In genomic region chr3:95687168-95687523, GRCm38 (mm10) we compare ENCODE assay signal across 8 mouse cellular contexts. TPM values are rescaled to one million over a fixed set of nuclear protein-coding genes. Genes with fewer than 3 reads are reported as not detected.
DNase-seq lines count a peak whose midpoint lies in the region; ATAC-seq and TF ChIP-seq lines count a peak whose summit lies in the region.

No protein-coding gene starts in this region.

- H3K4me1 ChIP-seq in liver, adult 2 months (ENCODE audit: control insufficient read depth, insufficient read depth, low read length) = no peaks in the 10 kb centered on the region
- H3K4me1 ChIP-seq in forebrain, embryonic 12.5 days = peaks cover 18% of the 10 kb centered on the region
- H3K4me1 ChIP-seq in limb, embryonic 11.5 days (ENCODE audit: control insufficient read depth, insufficient read depth, low read length) = peaks cover 18% of the 10 kb centered on the region
- H3K4me1 ChIP-seq in neural tube, embryonic 14.5 days (ENCODE audit: control insufficient read depth, insufficient read depth, low read length) = peaks cover 8% of the 10 kb centered on the region

- peak overlapping the region; percentile 75; the same call in 1 of the 2 replicates for H3K9ac ChIP-seq in liver, adult 2 months (ENCODE audit: low read depth, low read length)
- H3K9ac ChIP-seq in forebrain, embryonic 12.5 days = peak overlapping the region; percentile 51
- no peak overlapping the region; the same call in 1 of the 2 replicates for H3K9ac ChIP-seq in limb, embryonic 11.5 days (ENCODE audit: low read length)
- 0 out of 2 replicates have a peak overlapping the region, but pooled peaks have one; percentile 25 for H3K9ac ChIP-seq in neural tube, embryonic 14.5 days (replicated peaks; ENCODE audit: low read depth, low read length)

- H3K4me2 ChIP-seq in forebrain, embryonic 12.5 days = peak overlapping the region; percentile 75
- peak overlapping the region; percentile 88 for H3K4me2 ChIP-seq in limb, embryonic 11.5 days (ENCODE audit: low read depth, severe bottlenecking)
- peak overlapping the region; percentile 68 for H3K4me2 ChIP-seq in neural tube, embryonic 14.5 days (ENCODE audit: low read depth, low read length)

- no peak for TF ChIP-seq CTCF in liver, adult 2 months (IDR thresholded peaks at IDR 0.05; ENCODE audit: low read depth, low read length)

- no peak for TF ChIP-seq POLR2A in liver, adult 2 months (IDR thresholded peaks at IDR 0.05; ENCODE audit: extremely low read depth, insufficient read depth, low read length)

- WGBS in liver, adult 2 months = 33% methylated on average over 4 of the region's 4 CpGs
- 11% methylated on average over 4 of the region's 4 CpGs for WGBS in forebrain, embryonic 12.5 days
- 10% methylated on average over 4 of the region's 4 CpGs for WGBS in limb, embryonic 11.5 days
- WGBS in neural tube, embryonic 14.5 days = 26% methylated on average over 4 of the region's 4 CpGs

- peak overlapping the region; percentile 8; the same call in 1 of the 2 replicates for H3K27ac ChIP-seq in liver, adult 2 months (replicated peaks; ENCODE audit: insufficient read depth, low read depth, low read length)
- H3K27ac ChIP-seq in forebrain, embryonic 12.5 days = no peak overlapping the region
- H3K27ac ChIP-seq in limb, embryonic 11.5 days (replicated peaks; ENCODE audit: low read depth, low read length) = no peak overlapping the region
- no peak overlapping the region for H3K27ac ChIP-seq in neural tube, embryonic 14.5 days (ENCODE audit: low read depth, low read length)

- H3K4me3 ChIP-seq in liver, adult 2 months (ENCODE audit: insufficient read depth, low read depth, low read length) = peak overlapping the region; percentile 67
- H3K4me3 ChIP-seq in forebrain, embryonic 12.5 days (replicated peaks) = peak overlapping the region; percentile 44
- H3K4me3 ChIP-seq in limb, embryonic 11.5 days (ENCODE audit: low read depth, low read length) = peak overlapping the region; percentile 34
- peak overlapping the region; percentile 31 for H3K4me3 ChIP-seq in neural tube, embryonic 14.5 days (ENCODE audit: low read depth, low read length)

- no peaks in the 10 kb centered on the region for H3K9me3 ChIP-seq in forebrain, embryonic 12.5 days
- no peaks in the 10 kb centered on the region for H3K9me3 ChIP-seq in limb, embryonic 11.5 days (ENCODE audit: control insufficient read depth, low read length)
- H3K9me3 ChIP-seq in neural tube, embryonic 14.5 days (ENCODE audit: control insufficient read depth, low read length) = no peaks in the 10 kb centered on the region

- no peaks in the 10 kb centered on the region for H3K36me3 ChIP-seq in liver, adult 2 months (ENCODE audit: control insufficient read depth, insufficient read depth, low read length)
- no peaks in the 10 kb centered on the region for H3K36me3 ChIP-seq in forebrain, embryonic 12.5 days (replicated peaks)
- no peaks in the 10 kb centered on the region for H3K36me3 ChIP-seq in limb, embryonic 11.5 days (ENCODE audit: control insufficient read depth, insufficient read depth, low read length)
- H3K36me3 ChIP-seq in neural tube, embryonic 14.5 days (ENCODE audit: control insufficient read depth, insufficient read depth, low read length) = no peaks in the 10 kb centered on the region

- no peak for DNase-seq in liver, adult 2 months (ENCODE audit: extremely low read depth, low read depth, low spot score)
- no peak for DNase-seq in liver
- no peak for DNase-seq in limb, embryonic 11.5 days (ENCODE audit: low spot score)
- DNase-seq in adrenal gland, postnatal 4 days (ENCODE audit: low spot score in 2 of 2) = no peak
- DNase-seq in thymus, postnatal 4 days = no peak
- DNase-seq in layer of hippocampus, postnatal 10 days (ENCODE audit: low spot score in 2 of 2) = no peak

- no peaks in the 10 kb centered on the region for H3K27me3 ChIP-seq in liver, adult 2 months (ENCODE audit: control insufficient read depth, insufficient read depth, low read length)
- peaks cover 16% of the 10 kb centered on the region for H3K27me3 ChIP-seq in forebrain, embryonic 12.5 days
- no peaks in the 10 kb centered on the region for H3K27me3 ChIP-seq in limb, embryonic 11.5 days (ENCODE audit: control insufficient read depth, insufficient read depth, low read length)
- H3K27me3 ChIP-seq in neural tube, embryonic 14.5 days (ENCODE audit: control insufficient read depth, insufficient read depth, low read length) = no peaks in the 10 kb centered on the region

- 0 out of 2 replicates have a peak, but pooled peaks have one; percentile 9 for ATAC-seq in forebrain, embryonic 12.5 days (ENCODE audit: low FRiP score)
- no peak for ATAC-seq in limb, embryonic 11.5 days (ENCODE audit: insufficient number of reproducible peaks, low FRiP score, low TSS enrichment, low read depth)
- no peak for ATAC-seq in neural tube, embryonic 14.5 days (ENCODE audit: low read depth)

- no peaks in the 10 kb centered on the region for H3K79me2 ChIP-seq in liver, adult 2 months (ENCODE audit: control insufficient read depth, insufficient read depth, low read length)

RNA-seq across cellular contexts. Expression of gene Adamtsl4, which starts 0.6 kb away (rescaled TPM):
- 0.55 and 1.6 TPM in 2 replicates for total RNA-seq in liver, adult 2 months (2014; rRNA removed)
- 2.5 and 4.7 TPM in 2 replicates for polyA plus RNA-seq in liver, adult 2 months (2012; rRNA removed)
- 0.65 and 1.1 TPM in 2 replicates for polyA plus RNA-seq in forebrain, embryonic 12.5 days (2016; fragmentation: Nextera tagmentation; extraction: Ambion mirVana)
- polyA plus RNA-seq in limb, embryonic 11.5 days (2014; fragmentation: Nextera tagmentation; extraction: Ambion mirVana) = 0.29 and 0.71 TPM in 2 replicates
- polyA plus RNA-seq in neural tube, embryonic 14.5 days (2014; fragmentation: Nextera tagmentation; extraction: Ambion mirVana) = 0.88 and 1.1 TPM in 2 replicates
- total RNA-seq in adrenal gland, postnatal 4 days (2021) = 1 to 10 TPM; 7.5 to 8.1 TPM
- under 1 TPM; 0.69 to 0.94 TPM for total RNA-seq in layer of hippocampus, postnatal 10 days (2021)

RNA-seq across cellular contexts. Expression of gene Mcl1, which starts 28.6 kb away (rescaled TPM):
- total RNA-seq in liver, adult 2 months (2014; rRNA removed) = 57.5 and 92.2 TPM in 2 replicates
- polyA plus RNA-seq in liver, adult 2 months (2012; rRNA removed) = 38.7 and 39.4 TPM in 2 replicates
- polyA plus RNA-seq in forebrain, embryonic 12.5 days (2016; fragmentation: Nextera tagmentation; extraction: Ambion mirVana) = 69.3 and 74.0 TPM in 2 replicates
- 63.2 and 67.9 TPM in 2 replicates for polyA plus RNA-seq in limb, embryonic 11.5 days (2014; fragmentation: Nextera tagmentation; extraction: Ambion mirVana)
- 49.0 and 65.6 TPM in 2 replicates for polyA plus RNA-seq in neural tube, embryonic 14.5 days (2014; fragmentation: Nextera tagmentation; extraction: Ambion mirVana)
- 100 to 1,000 TPM; 151 to 152 TPM for total RNA-seq in adrenal gland, postnatal 4 days (2021)
- 10 to 100 TPM; 68.0 TPM for total RNA-seq in layer of hippocampus, postnatal 10 days (2021)

RNA-seq across cellular contexts. Expression of gene Ecm1, which starts 52.2 kb away (rescaled TPM):
- 48.1 and 87.7 TPM in 2 replicates for total RNA-seq in liver, adult 2 months (2014; rRNA removed)
- polyA plus RNA-seq in liver, adult 2 months (2012; rRNA removed) = 354 and 374 TPM in 2 replicates
- polyA plus RNA-seq in forebrain, embryonic 12.5 days (2016; fragmentation: Nextera tagmentation; extraction: Ambion mirVana) = 13.2 and 14.5 TPM in 2 replicates
- 5.1 and 6.8 TPM in 2 replicates for polyA plus RNA-seq in limb, embryonic 11.5 days (2014; fragmentation: Nextera tagmentation; extraction: Ambion mirVana)
- polyA plus RNA-seq in neural tube, embryonic 14.5 days (2014; fragmentation: Nextera tagmentation; extraction: Ambion mirVana) = 7.7 and 11.3 TPM in 2 replicates
- 100 to 1,000 TPM; 205 to 241 TPM for total RNA-seq in adrenal gland, postnatal 4 days (2021)
- 10 to 100 TPM in 1 of 2 experiments, 1 to 10 TPM in 1; 9.6 to 11.9 TPM for total RNA-seq in layer of hippocampus, postnatal 10 days (2021)

Comparison
In these comparisons a context has a peak if more than half of its experiments do, and no peak if none do; other contexts are left out.
1. RNA of gene Ecm1, which starts 52.2 kb away (polyA plus RNA-seq): 354 to 374 TPM in liver, adult 2 months; 13.2 to 14.5 TPM in forebrain, embryonic 12.5 days, 7.7 to 11.3 TPM in neural tube, embryonic 14.5 days and 5.1 to 6.8 TPM in limb, embryonic 11.5 days; every median in the first group is over 10 times any median in the second.
2. Peak in every context shown above with its lines, with median percentiles within 50 percentile points of each other: H3K4me3 ChIP-seq and H3K4me2 ChIP-seq.